Mouse (Mus musculus) heart, embryonic 14.5 days (tissue): Measurements from ENCODE around the gene Gna15. TPM values are rescaled to one million over a fixed set of nuclear protein-coding genes. Genes with fewer than 3 reads are reported as not detected.

ENCODE experiments used
- ATAC-seq: fragments of 200-750 bp; cut with Nextera tagmentation; 2 replicates; pipeline ENCODE4 v1.8.0; 2017; ENCODE audit warnings: low read depth, moderate TSS enrichment; ENCODE audit not compliant: insufficient number of reproducible peaks, insufficient read depth, low FRiP score
- H3K27ac ChIP-seq, 2 experiments: fragments of 200-500 bp in 1 of 2; fragments of 300-500 bp in 1 of 2; sonication (generic) in 1 of 2; replicated peaks in 1 of 2; 2 replicates each; pipeline ENCODE4 v1.5.1; 2012 to 2014; ENCODE audit warnings: low read depth in 2 of 2, low read length in 2 of 2, control low read depth in 1 of 2, mild to moderate bottlenecking in 1 of 2, mixed read lengths in 1 of 2; ENCODE audit not compliant: control insufficient read depth in 1 of 2, insufficient read depth in 1 of 2
- H3K27me3 ChIP-seq: fragments of 300-500 bp; sonication (generic); 2 replicates; pipeline ENCODE4 v1.6.1; 2014; ENCODE audit warnings: mild to moderate bottlenecking, low read length, control low read depth; ENCODE audit not compliant: control insufficient read depth, insufficient read depth
- H3K36me3 ChIP-seq: fragments of 300-500 bp; sonication (generic); 2 replicates; pipeline ENCODE4 v1.6.1; 2014; ENCODE audit warnings: mild to moderate bottlenecking, control low read depth, low read length, mixed read lengths; ENCODE audit not compliant: control insufficient read depth, insufficient read depth
- H3K4me1 ChIP-seq, 2 experiments: fragments of 200-500 bp in 1 of 2; fragments of 300-500 bp in 1 of 2; sonication (generic) in 1 of 2; 2 replicates each; pipeline ENCODE4 v1.6.1; 2012 to 2014; ENCODE audit warnings: low read length in 2 of 2, control low read depth in 1 of 2, mixed read lengths in 1 of 2; ENCODE audit not compliant: control insufficient read depth in 2 of 2, insufficient read depth in 2 of 2
- H3K4me2 ChIP-seq: fragments of 300-500 bp; sonication (generic); 2 replicates; pipeline ENCODE4 v1.6.1; 2014; ENCODE audit warnings: mild to moderate bottlenecking, low read length
- H3K4me3 ChIP-seq, 2 experiments: fragments of 200-500 bp in 1 of 2; fragments of 300-500 bp in 1 of 2; sonication (generic) in 1 of 2; 2 replicates each; pipeline ENCODE4 v1.5.1; 2012 to 2014; ENCODE audit warnings: low read length in 2 of 2, mild to moderate bottlenecking in 2 of 2, control low read depth in 1 of 2, low read depth in 1 of 2, moderate library complexity in 1 of 2; ENCODE audit not compliant: control insufficient read depth in 1 of 2, insufficient read depth in 1 of 2
- H3K9ac ChIP-seq: fragments of 300-500 bp; sonication (generic); 2 replicates; pipeline ENCODE4 v1.6.1; 2014; ENCODE audit warnings: mild to moderate bottlenecking, low read length
- H3K9me3 ChIP-seq: fragments of 300-500 bp; sonication (generic); 2 replicates; pipeline ENCODE4 v1.6.1; 2016; ENCODE audit warnings: low read length, control low read depth; ENCODE audit not compliant: control insufficient read depth
- WGBS: fragments of 180-500 bp; shearing (Covaris S2); extraction: QIAGEN DNeasy Blood & Tissue Kit; methylation state at CpG from one replicate; pipeline ENCODE4 v1.1.7; 2014; 5-methylcytosine and 5-hydroxymethylcytosine counted together
- polyA plus RNA-seq: library from polyadenylated mRNA; unstranded; fragments of >200 nt; fragmentation: Nextera tagmentation; extraction: Ambion mirVana; gene quantifications from 2 replicates; pipeline ENCODE4 v1.2.1, GENCODE M21; 2014

The Gna15 gene
- polyA plus RNA-seq, 1 experiment from 2014 or later: 0.89 TPM

DNA sequence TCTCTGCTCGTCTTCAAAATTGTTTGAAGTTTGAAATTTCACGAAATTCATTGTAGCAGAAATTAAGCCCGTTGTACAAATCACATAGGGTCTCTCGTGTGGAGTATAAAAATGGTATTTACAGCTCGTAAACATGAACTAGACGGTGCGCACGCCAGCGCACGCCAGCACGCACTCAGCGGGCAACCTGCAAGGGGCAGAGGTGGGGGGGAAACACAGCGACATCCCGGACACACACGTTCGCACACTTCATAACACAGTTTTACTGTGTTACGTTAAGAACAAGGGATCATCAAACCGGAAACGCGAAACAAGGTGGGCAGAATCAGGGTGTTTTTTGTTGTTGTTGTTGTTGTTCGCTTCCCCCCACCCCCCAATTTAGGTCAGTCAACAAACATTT is 64.6 kb downstream of the Gna15 start:
- H3K9me3 ChIP-seq: no peaks in the 10 kb centered on the region
- no peak for ATAC-seq
- peaks cover 0 to 10% of the 10 kb centered on the region in 2 experiments; a peak in 3 of 4 replicates for H3K4me1 ChIP-seq
- WGBS: 67% methylated on average over 21 of the region's 21 CpGs
- H3K4me3 ChIP-seq: no peak overlapping the region
- no peak overlapping the region for H3K4me2 ChIP-seq
- no peak overlapping the region for H3K9ac ChIP-seq
- peaks cover 97% of the 10 kb centered on the region for H3K27me3 ChIP-seq
- H3K36me3 ChIP-seq: no peaks in the 10 kb centered on the region
- no peak overlapping the region for H3K27ac ChIP-seq

DNA sequence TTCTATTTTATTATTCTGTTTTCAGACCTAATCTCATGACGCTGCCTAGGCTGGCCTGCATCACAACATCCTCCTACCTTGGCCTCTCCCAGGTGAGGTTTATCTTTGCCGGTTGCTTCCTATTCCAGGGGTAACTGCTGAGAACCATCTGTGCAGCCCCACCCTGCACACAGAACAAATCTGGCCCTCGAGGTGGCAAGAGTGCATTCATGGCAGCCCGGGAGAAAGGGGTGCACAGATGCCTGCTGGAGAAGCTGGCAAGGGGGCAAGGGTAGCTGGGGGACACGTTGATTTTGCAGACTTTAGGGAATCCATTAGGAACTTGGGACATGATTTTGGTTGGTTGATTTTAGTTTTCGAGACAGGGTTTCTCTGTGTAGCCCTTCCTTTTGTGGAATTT is 65.8 kb downstream of the Gna15 start:
- H3K36me3 ChIP-seq: no peaks in the 10 kb centered on the region
- no peaks in the 10 kb centered on the region for H3K9me3 ChIP-seq
- no peak overlapping the region for H3K27ac ChIP-seq
- no peak overlapping the region for H3K9ac ChIP-seq
- ATAC-seq: no peak
- 75% methylated on average over 6 of the region's 6 CpGs for WGBS
- peaks cover 0 to 5% of the 10 kb centered on the region in 2 experiments; a peak in 2 of 4 replicates for H3K4me1 ChIP-seq
- no peak overlapping the region for H3K4me2 ChIP-seq
- H3K4me3 ChIP-seq: no peak overlapping the region
- H3K27me3 ChIP-seq: peaks cover 97% of the 10 kb centered on the region

DNA sequence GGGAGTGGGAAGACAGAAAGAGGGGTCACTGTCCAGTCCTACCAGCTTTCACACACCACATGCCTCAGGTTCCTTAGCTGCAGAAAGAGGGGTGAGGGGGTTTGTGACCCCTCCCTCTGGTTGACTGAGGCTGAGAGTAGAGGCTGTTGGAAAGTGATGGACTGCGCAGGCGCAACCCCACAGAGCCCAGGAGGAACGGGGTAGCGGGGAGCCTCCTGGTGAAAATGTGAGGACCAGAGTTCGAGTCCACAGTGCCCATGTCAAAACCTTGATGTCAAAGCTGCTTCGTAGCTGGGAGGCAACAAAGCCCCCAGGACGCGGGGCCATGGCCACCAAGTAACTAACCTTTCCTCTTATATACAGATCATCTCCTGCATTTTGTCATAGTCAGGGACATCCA is 66.4 kb downstream of the Gna15 start:
- H3K4me1 ChIP-seq: peaks cover 0 to 5% of the 10 kb centered on the region in 2 experiments; a peak in 2 of 4 replicates
- WGBS: 79% methylated on average over 8 of the region's 8 CpGs

DNA sequence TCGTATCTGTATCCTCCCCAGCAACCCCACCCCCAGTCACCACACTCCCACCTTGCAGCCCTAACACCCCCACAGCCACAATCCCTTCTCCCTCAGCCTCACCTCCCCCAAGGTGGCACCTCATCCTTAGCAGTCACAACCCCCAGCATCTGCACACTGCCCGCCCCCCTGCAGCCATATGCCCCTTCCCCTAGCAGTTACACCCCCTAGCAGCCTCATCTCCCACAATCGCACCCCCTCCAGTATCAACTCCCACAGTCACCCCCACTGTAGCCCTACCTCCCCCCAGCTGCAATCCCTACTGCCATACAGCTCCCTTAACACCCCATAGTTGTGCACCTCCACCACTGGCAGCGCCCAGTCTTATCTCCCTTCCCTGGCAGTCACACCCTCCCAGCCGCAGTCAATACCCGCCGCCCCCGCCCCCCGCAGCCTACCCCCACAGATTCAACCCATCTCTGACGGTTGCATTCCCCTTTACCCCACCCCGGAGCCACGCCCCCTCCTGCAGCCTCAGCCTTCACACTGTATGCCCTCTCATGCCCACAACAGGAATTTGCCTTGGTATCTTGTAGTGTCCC is 67.0 kb downstream of the Gna15 start:
- Histone ChIP-seq H3K4me1 (peaks cover 0 to 5% of the 10 kb centered on the region in 2 experiments; a peak in 2 of 4 replicates), H3K9me3 (no peaks in the 10 kb centered on the region), H3K27ac (no peak overlapping the region), H3K4me2 (no peak overlapping the region), H3K27me3 (peaks cover 97% of the 10 kb centered on the region), H3K36me3 (no peaks in the 10 kb centered on the region), H3K9ac (no peak overlapping the region), H3K4me3 (no peak overlapping the region)
- WGBS: 31% methylated on average over 12 of the region's 12 CpGs
- ATAC-seq: no peak

More for the DNA sequence above, 66.4 kb downstream of the Gna15 start:
- ATAC-seq: no peak
- Histone ChIP-seq H3K27ac (no peak overlapping the region), H3K36me3 (no peaks in the 10 kb centered on the region), H3K4me2 (no peak overlapping the region), H3K9me3 (no peaks in the 10 kb centered on the region), H3K4me3 (no peak overlapping the region), H3K9ac (no peak overlapping the region), H3K27me3 (peaks cover 97% of the 10 kb centered on the region)

DNA sequence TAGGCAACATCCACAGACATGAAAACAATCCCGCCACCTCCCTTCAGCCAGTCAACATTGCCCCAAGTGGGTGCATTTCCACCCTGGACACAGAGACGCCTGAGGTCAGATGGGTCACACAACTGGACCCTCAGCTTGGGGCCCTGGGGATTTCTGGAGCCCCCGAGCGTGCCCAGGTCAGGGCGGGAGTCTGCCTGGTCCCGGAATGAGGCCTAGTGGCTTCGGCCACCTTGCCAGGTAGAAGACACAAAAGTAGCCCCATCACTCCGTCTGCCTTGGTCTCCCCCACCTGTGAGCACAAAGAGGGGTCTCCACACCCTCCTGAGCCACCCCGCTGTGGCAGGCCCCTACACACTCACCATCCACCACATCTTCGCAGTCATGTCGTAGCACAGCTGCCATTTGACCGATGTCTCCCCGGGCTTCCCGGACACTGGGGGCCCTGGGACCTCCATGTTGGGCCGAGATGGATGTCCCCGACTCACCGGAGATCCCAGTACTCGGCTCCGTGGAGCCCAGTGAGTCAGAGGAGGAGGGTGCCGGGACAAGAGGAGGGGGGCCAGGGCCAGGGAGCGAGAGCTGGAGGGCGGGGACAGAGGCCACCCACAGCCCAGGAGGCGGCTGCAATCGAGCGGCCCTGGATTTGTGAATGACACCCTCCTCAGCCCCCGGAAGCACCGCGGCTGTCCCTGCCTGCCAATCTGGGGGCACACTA is 68.7 kb downstream of the Gna15 start, which contains the start of gene Nfic:
Nfic (minus strand) TSS at position 455 of the 715 bp plus-strand sequence.
- Histone ChIP-seq H3K4me1 (peaks cover 0 to 2% of the 10 kb centered on the region in 2 experiments; a peak in 2 of 4 replicates), H3K4me2 (no peak within 1 kb of the TSS), H3K9ac (no peak within 1 kb of the TSS), H3K27ac (no peak within 1 kb of the TSS), H3K36me3 (no peaks in the 10 kb centered on the region), H3K4me3 (no peak within 1 kb of the TSS), H3K27me3 (peaks cover 97% of the 10 kb centered on the region), H3K9me3 (no peaks in the 10 kb centered on the region)
- ATAC-seq: no peak
- WGBS: 64% methylated on average over 28 of the region's 28 CpGs

DNA sequence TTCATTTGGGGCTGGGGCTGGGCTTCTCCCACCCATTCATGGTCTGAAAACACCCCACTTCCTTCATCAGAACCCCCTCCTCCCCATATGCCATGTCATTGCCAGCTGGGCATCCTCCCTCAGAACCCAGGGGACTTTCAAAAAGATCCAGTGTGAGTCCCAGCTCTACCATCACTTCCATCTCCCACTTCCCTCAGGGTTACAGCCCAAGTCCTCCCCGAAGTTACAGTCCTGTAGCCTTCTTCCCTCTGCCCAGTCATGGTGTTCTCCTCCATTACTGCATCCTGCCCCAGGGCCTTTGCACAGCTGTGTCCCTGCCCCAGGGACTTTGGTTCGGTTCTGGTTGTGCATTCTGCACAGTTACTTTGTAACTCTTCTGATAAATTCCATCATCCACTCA is 69.9 kb downstream of the Gna15 start:
- no peaks in the 10 kb centered on the region for H3K36me3 ChIP-seq
- H3K4me2 ChIP-seq: no peak overlapping the region
- H3K27ac ChIP-seq: no peak overlapping the region
- no peak overlapping the region for H3K4me3 ChIP-seq
- H3K27me3 ChIP-seq: peaks cover 86% of the 10 kb centered on the region
- no peak for ATAC-seq
- H3K9me3 ChIP-seq: no peaks in the 10 kb centered on the region
- WGBS: 64% methylated on average over 2 of the region's 2 CpGs
- H3K4me1 ChIP-seq: no peaks in the 10 kb centered on the region
- no peak overlapping the region for H3K9ac ChIP-seq

DNA sequence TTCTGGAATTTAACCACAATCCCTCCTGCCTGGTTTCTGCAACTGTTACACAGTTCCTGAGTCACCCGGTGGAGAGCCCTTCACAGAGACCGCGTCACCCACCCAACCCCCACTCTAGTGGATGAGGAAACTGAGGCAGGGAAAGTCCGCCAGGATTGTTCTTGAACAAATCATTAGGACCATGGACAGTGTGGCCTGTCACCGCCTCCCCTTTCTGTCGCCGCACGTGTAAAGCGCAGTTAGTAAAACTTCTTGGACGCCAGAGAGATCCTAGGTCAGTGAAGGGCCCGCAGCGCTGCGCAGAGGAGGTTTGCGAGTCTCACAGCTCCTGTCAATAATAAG is 71.1 kb downstream of the Gna15 start:
- 1% methylated on average over 14 of the region's 14 CpGs for WGBS
- H3K4me3 ChIP-seq: no peak overlapping the region
- H3K9me3 ChIP-seq: no peaks in the 10 kb centered on the region
- H3K36me3 ChIP-seq: no peaks in the 10 kb centered on the region
- no peak overlapping the region for H3K27ac ChIP-seq
- no peak overlapping the region for H3K9ac ChIP-seq
- no peaks in the 10 kb centered on the region for H3K4me1 ChIP-seq
- H3K27me3 ChIP-seq: peaks cover 75% of the 10 kb centered on the region
- ATAC-seq: no peak
- H3K4me2 ChIP-seq: no peak overlapping the region
